Mouse (Mus musculus): ENCODE measurements at regions not wholly inside any gene's neighbourhood (a gene's known extent, or its start where the extent isn't known, plus 50 kb on each side); places are given as distances from the start of the nearest gene placed in this dataset.

- TF ChIP-seq CTCF (IDR thresholded peaks at IDR 0.05; ENCODE audit: low read depth) (no peak), EP300 (optimal IDR thresholded peaks at IDR 0.05) (no peak)
Observed at GRCm38 (mm10) chr10:42126816-42127215, 108.6 kb upstream of the Armc2 start.

All from stomach, postnatal 0 days (tissue).